Mouse (Mus musculus) right cerebral cortex, postnatal 4 days (tissue): Measurements from ENCODE around the gene Ccdc28b.

Experiments
- DNase-seq: peaks from one replicate; pipeline ENCODE4 v3.0.0-alpha.2; 2022

Ccdc28b gene

DNA sequence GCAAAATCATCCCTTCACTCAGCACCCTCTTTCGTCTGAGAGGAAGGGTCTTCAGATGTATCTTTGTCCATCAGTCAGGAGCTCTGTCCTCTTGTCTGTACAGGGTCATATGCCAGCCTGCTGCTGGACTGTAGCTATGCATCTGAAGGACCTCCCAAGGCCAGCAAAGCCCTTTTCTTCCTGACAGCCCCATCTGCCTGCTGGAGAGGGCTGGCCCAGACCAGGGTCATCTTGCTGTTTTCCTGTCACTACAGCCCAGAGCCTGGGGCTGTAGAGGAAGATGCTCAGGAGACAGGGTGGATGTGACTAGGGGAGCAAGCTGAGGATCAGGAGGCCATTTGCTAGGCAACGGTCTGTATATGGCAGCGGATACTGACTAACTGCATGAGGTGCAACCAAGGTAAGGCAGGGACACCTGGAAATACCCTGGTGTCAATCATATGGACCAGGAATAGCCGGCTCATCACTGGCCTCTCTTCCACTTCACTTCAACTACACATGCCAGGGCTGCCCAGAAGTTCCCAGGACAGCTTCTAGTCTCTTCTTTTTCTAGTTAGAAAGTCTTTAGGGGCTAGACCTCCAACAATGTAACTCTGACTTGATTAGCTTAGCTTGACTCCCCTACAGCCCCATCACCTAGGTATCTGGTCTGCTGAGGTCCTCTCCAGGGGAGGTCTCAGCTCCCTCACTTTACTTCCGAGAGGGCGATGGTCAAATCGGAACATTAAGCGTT lies 778 bp downstream of the Ccdc28b start:
- DNase-seq = no peak

DNA sequence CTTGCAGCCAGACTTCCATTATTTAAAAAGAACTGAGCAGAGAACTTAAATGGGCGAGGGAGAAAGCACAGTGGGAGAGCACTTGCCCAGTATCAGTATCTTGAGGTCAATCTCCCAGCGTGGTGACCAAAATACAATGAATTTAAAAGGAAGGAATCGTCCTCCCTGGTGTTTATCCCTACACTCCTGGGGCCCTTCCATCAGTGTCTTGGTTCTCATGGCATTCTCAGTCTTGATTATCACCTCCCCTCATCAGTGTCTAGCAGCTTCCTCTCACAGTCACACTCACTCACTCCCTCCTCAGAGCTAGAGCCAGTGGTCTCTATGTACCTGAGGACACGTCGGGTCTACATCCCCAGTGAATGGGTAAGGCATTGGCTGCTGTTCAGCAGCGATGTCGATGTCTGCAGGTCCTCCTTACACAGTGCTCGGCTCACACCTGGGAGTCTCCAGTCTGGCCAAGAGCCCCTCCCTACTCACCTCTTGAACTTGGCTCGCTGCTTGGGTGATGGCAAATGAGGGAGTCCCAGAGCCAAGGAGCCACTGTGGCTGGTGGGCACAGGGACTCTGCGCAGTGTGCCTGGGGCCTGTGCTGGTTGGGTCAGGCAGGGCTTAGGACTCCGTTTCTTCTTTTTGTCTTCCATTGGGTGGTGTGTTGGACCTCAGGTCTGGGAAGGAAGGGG lies 1.5 kb downstream of the Ccdc28b start:
- no peak for DNase-seq

DNA sequence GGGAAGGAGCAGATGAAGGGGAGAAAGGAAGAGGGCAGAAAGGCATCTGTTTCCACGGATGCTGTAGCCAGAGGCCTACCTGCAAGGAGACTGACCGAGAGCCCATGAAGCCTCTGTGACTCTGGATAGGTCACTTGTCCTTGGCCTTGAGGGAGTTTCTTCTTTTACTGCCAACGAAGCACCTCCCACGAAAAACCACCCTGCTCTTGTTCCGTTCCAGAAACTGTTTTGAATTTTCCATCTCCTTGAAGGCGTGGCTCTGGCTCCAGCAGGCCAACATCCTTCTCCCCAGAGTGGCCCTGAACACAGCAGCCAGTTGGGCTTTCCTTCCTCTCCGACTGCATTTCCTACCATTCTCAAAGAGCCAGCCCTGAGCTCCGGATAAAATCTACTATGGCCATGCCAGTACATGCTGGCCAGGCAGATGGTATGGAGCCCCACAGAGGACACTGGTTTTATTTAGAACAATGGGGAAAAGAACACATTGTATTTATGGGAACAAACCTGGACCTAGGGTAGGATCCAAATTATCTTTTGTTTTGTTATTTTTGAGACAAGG lies 2.4 kb downstream of the Ccdc28b start:
- DNase-seq = no peak

DNA sequence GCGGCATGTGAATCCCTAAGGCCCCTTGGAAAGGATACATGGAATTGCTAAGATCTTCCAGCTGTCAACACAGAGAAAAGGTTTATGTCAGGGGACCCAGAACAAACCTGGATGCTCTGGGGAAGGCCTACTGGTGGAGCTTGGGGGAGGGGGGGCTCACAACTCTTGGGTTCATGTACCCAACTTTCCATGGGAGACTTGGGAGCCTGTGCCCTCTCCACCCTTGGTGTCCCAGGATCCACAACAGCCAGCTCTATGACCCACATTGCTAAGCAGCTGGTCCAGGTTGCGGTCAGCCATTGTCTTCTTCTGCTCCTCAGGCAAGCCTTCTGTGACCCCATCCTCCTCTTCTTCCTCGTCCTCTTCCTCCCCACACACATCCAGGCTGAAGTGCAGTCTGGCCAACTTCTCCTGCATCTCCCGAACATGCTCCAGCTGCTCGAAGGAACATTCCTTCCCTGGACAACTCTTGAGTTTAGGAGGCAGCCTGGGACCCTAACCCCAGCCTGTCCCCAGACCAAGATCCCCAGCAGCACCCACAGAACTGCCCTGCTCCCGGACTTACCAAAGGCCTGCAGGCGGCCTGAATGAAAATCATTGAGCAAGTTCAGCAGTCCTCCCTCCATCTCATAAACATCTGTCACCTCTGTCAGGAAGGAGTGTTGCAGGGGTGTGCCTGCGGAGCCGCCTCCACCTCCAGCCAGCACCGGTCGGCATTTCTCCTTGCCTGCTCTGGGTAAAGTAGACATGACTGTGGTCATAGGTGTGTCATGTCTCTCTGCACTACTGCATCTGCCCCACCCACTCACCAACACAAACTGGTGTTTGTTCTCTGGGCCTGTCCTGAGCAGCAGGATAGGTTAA lies 3.1 kb downstream of the Ccdc28b start:
- no peak for DNase-seq

DNA sequence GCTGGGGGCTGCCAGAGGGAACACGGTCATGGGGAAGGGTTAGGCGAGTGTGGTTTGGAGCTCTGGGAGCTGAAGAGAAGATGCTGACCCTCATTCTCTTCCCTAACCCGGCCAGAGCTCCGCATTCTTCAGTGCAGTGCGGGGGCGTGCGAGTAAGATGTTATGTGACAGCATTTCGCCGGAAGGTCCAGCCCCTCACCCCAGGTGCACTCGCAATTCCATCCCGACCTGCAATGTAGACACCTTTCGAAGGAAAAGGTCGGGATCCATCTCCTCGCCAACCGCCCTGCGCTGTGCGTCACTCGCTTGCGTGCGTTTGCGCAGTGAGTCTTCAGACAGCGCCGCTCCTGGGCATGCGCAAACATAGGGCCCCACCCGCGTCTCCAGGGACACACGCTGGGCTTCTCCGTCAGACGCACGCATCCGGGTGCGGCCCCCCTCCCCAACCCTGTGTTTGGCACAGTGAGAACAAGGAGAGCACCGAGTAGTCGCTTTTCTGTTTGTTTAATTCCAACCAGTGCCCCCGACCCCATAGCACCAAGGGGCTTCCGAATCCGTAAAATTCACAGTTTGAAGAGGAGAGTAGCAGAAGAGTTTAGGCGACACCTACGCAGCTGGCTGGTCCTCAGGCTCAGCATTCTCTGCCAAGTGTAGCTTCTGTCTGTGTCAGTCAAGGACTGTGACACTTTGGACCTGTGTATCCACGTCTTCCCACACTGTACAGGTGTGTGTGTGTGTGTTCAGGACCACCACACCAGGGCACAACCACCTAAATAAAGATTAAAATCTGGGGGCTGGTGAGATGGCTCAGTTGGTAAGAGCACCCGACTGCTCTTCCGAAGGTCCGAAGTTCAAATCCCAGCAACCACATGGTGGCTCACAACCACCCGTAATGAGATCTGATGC lies 4.7 kb downstream of the Ccdc28b start, which contains the start of gene Iqcc:
Gene Iqcc (minus strand): TSS at position 314 of the 906 bp plus-strand sequence.
- DNase-seq = peak; percentile 93

DNA sequence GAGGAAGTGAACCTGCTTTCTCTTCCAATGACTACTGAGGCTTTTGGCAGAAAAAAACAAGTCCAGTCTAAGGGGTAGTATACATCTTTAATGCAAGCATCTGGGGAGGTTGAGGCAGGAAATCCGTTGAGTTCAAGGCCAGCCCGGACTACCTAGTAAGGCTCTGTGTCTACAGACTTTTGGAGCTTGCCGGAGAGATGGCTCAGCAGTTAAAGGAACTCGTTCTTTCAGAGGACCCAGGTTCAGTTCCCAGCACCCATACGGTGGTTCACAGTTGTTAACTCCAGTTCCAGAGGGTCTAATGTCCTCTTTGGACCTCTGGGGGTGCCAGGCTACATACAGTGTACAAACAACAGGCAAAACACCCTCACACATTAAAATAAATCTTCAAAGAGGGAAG lies 5.7 kb downstream of the Ccdc28b start:
- DNase-seq = no peak

DNA sequence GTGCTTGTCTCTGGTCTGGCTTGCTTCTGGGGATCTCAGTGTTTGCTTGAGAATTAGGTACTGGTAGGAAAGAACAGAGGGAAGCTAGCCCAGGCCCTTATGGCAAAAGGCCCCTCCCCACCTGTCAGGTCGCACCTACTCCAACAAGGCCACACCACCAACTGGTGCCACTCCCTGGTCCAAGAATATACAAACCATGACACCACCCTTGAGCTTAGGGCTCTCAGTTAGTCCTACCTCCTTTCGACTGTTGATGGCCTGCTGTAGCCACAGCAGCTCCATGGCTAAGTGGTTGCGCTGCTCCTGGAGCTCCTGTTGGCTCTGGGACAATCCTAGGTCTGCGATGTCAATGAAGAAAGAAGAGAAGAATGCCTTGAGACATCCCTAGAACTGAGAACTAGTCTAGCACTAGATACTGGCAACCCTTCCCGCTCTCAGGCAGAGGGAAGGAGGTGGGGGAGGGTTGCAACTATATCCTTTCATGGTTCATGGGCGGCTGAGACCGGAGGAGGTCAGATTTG lies 6.6 kb downstream of the Ccdc28b start:
- DNase-seq = no peak

DNA sequence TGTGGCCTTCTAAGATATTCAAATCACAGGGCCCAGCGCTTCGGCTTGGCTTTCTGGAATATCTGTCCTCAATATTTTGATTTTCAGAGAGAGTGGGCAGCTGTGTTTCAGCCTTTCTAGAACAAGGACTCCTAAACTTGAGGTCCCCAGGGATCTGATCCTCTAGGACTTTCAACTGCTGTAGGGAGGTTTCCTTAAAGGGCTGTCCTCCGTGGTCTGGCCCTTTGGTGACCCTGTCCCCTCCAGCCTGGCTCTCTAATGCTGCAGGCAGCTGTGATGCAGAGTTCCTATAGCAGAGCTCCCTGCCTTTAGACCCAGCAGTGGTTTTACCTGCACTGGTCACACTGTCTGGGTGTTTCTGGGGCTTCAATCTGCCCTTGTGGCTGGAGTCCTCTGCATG lies 7.1 kb downstream of the Ccdc28b start:
- no peak for DNase-seq

DNA sequence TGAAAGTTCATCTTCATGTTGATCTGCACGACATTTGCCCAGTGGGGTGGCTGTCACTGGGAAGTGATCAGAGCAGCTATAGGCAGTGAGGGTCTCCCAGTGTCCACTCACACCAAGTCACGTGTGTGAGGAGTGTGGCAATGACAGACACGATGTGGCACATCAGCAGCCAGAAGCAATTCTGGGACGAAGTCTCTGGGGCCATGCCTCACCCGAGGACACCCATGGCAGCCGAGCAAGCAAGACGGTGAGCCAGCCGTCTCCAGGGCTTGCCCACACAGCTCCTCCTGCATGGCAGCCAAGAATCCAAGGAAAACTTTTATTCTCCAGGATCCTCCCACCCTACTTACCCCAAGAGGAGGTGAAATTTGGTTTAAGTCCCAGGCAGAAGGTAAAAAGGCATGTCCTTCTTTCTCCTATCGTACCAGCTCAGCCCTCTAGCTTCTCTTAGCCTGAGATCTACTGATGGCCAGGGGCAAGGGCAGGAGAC lies 7.9 kb downstream of the Ccdc28b start:
- DNase-seq = no peak

DNA sequence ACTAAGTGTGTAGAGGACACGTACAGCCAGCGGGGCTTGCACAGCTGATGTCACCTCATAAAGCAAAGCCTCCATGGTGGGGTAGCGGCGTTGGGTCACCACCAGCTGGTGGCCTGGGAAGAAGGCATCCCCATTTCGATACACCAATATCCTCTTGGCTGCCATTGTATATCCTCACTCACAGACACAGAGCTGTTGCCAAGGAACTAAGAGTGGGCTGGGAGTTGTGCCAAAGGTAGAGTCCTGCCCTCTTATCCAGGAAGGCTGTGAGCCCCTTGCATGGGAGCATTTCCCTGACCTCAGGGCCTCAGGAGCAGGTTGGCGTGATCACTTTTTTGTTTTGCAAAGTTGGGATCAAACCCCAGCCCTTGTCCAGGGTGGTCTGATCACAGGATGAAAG lies 9.7 kb downstream of the Ccdc28b start, which contains the start of gene Dcdc2b:
Gene Dcdc2b (minus strand): TSS at position 165 of the 400 bp plus-strand sequence.
- no peak for DNase-seq

DNA sequence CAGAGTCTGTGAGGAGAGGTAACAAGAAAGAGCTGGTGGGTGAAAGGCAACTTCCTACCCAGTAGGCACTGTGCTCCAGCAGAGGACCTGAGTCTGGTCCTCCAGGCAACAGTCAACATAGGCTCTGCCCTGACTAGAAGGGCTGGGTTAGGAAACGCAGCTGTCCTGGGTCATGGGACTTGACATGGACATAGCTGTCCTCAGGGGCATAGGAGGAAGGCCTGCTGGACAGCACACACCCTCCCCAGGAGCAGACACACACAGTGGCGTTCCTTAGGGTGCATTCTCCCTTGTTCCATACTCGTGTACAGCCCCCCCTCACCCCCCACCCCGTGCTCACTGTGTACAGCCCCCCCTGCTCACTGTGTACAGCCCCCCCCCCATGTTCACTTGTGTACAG lies 13.3 kb downstream of the Ccdc28b start:
- DNase-seq = no peak

DNA sequence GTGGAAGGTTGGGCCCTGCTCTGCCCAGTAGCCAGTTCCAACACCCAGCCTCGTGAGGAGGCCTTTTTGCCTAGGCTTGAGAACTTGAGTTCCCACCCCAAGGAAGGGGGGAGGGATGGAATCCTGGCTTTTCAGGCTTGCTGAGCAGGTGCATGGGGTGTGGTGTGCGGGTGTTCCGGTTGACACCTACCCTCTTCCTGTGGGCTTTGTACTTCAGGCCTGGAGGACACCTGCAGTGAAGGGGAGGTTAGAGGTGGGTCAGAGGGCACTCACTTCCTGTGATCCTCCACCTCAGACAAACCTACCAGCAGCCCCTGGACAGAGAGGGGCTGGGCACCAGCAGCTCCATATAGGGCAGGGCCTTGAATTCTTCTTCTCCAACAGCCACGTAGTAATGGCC lies 13.7 kb downstream of the Ccdc28b start:
- no peak for DNase-seq

DNA sequence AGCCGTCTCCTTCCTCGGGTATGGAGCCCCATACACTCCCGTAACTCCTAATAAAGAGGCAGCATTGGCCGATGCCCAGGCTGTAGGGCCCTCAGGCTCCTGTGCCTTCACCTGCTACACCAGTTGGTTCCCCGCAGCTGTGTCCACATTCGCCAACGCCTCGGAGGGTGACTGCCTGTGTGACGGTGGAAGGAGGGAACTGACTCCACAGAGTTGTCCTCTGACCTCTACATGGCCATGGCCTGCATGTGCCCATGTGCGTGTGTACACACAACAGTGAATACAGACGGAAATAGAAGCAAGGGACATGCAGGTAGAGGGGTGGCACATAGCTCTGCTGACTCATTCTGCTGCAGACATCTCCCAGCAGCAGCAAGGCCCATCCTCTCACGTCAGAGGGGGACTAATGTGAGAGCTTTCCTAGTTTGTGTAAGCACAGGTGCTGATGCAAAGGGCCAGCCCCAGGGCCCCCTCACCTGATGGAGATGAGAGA lies 14.6 kb downstream of the Ccdc28b start:
- DNase-seq = no peak

DNA sequence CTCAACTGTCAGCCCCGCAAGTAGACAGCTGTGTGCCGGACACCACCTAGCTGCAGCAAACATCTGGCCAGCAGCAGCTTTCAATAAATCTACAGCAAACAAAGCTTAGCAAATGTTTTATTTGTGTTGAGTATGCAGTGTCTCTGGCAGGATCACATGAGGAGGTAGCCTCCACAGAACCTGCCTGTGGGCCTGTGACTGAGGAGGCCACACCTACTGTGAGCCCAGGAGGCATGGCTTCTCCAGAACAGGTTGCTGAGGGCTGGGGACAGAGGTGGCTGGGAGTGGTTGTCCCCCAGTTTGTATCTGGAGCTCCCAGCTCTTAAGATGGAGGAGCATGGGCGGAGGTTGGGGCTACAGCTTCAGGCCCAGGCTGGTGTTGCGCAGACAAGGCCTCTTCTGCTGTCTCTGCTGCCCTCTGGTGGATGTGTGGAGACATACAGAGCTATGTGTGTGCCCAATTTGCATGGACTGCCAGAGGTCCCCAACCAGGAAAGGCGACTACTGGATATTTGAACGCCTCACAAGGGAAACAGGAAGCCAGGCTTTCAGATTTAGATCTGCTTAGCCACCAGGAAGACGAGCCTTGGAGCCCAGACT lies 15.2 kb downstream of the Ccdc28b start:
- peak; percentile 79 for DNase-seq

DNA sequence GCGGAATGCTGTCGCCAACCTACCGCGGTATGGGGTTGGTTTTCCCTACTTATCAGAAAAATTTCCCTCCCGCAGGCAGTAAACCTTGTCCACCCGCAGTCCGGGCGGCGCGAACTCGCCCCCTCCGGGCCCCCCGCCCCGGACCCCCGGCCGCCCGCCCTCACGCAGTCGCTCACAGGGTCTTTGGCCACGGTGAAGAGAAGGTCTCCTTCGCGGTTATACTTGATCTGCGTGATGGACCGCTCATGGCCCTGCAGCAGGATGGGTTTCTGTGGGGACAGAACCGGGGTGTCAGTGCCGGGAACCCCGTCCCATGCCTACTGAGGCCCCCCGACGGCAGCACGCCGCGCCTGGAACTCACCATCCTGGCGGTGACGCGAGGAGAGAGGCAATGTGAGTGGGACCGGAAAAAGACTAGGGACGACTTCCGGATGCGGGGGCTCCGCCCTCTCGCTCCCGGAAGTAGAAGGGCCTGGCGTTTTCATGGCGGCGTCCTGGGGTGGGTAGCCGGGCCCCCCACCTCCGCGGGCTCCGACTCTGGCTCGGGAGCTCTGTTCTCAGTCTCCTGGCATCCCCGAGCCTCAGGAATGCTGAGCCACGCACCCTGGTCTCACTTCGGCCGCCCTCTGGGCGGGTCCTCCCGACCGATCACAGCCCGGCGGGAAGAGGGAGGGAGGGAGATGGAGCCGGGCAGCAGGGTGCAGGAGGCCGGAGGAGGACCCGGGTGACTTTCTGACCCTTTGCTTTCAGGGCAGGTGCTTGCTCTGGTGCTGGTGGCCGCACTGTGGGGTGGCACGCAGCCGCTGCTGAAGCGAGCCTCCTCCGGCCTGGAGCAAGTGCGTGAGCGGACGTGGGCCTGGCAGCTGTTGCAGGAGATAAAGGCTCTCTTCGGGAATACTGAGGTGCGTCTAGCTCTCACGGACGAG lies 23.3 kb downstream of the Ccdc28b start, which contains the start of the genes Eif3i and Tmem234:
Gene Eif3i (minus strand): TSS at position 416 of the 926 bp plus-strand sequence.
Gene Tmem234 (plus strand): TSS at position 436 of the 926 bp plus-strand sequence.
- peak; percentile 79 for DNase-seq

DNA sequence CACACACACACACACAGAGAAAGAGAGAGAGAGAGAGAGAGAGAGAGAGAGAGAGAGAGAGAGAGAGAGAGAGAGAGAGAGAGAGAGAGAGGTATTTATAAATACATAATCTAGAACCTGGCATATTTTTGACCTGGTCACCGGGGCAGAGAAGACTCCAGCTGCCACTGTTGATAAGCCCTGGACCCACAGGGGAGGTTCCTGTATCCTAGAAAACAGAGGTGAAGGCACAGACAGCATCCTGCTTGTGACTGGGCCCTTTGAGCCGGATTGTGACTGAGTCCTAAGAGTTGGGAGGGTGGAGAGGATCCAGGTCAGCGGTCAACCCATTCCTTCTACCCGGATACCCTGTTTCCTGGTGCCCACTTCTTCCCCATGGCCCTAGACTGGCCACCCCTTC lies 34.9 kb downstream of the Ccdc28b start:
- no peak for DNase-seq

DNA sequence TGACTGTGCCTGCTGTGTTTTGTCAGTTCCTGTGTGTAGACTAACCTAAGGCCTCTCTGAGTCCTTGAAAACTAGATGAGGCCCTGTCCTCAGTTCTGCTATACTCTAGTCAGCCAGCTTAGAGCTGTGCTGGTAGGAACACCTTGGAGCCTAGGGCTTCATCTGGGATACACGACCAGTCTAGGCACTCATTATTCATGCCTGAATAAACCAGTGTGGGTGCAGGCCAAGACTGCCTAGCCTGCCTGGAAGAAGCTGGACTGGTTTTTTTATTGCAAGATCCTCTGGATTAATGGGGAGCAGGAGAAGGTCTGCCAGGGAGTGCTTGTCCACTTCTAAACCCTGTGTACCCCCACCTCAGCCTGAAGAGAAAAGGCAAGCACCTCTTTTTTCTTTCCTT lies 36.8 kb downstream of the Ccdc28b start:
- DNase-seq = no peak

DNA sequence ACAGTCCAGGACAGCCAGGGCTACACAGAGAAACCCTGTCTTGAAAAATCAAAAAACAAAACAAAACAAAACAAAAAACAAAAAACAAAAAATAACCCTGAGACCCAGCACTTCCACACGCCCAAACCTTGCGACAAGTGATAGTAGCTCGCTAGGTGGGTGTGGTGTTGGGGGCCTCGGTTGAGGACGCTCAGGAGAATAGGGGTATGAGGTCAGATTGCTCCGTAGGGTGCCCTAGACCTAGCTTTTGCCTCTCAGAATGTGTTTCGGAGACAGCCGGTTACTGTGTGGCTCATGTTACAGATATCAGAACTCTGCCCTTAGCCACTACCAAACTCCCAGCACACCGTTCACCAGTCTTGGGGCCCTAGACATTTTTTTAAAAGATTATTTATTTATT lies 38.0 kb downstream of the Ccdc28b start:
- no peak for DNase-seq

DNA sequence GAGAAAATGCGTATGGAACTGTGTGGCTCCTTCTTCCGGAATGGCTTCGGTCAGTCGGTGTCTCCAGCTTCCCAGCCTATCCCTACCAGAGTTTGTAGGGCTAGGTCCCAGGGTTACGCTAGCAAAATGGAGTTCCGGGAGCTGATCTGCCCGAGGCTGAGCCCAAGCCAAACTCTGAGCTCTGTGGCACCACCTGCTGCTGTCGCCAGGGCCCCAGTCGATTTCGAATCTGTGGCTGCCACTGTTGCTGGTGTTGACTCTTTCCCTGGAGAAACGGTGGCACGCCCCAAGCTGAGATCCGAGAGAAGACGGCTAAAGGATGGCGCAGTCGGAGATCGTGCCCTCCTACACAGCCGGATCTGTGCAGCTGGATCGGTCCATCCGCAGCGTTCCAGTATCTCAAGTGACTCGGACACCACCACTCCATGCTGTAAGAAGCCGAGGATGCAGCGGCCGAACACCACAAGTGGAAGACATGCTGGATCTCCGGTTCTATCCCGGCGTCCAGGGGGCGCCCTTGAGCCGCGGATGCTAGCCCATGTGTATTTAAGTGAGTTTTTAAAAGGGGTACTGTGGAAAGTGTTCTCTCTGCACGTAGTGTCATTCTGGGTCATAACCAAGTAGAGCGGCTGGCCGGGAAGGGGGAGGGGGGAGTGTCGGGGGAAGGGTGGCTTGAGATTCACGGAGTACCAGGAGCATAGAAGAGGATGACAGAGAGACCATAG lies 38.7 kb downstream of the Ccdc28b start:
- peak; percentile 77 for DNase-seq
